ENCODE assay signal across 11 mouse cellular contexts in the genomic region with DNA sequence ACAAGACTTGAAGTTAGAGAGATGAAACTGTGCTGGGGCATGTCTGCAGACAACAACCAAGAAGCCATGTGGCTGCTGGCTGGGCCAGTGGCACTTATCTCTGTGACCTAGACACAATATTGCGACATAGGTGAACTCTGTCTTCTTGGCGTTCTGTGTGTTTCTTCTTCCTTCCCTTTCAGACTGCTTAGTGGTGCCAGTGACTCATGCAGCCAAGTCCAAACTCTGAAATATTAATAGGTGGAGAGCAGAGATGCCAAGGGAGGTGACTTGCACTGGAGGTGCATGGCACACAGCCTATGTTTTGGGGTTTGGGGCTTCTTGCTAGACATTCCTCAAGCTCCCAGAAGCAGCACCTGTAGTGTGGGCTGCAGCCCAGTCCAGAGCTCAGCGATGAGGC. TPM values are rescaled to one million over a fixed set of nuclear protein-coding genes. Genes with fewer than 3 reads are reported as not detected.
DNase-seq lines count a peak whose midpoint lies in the region; ATAC-seq and TF ChIP-seq lines count a peak whose summit lies in the region.
"Had no signal": no experiment of that assay in that cellular context is flagged by ENCODE, and none has a peak within 500 bp of the region (broad histone marks: within the 10 kb centered on the region; RNA-seq: fewer than 3 reads in every experiment).

No protein-coding gene starts in this region.

- peaks cover 22% of the 10 kb centered on the region for H3K4me1 ChIP-seq in heart, embryonic 11.5 days (ENCODE audit: control insufficient read depth, insufficient read depth, low read length)
- H3K4me1 ChIP-seq in stomach, postnatal 0 days (replicated peaks; ENCODE audit: control insufficient read depth, insufficient read depth) = peaks cover 8% of the 10 kb centered on the region
- H3K4me1 ChIP-seq in midbrain, embryonic 11.5 days (ENCODE audit: control insufficient read depth, insufficient read depth, low read length) = peaks cover 19% of the 10 kb centered on the region

- no peak overlapping the region for H3K27ac ChIP-seq in heart, embryonic 11.5 days (ENCODE audit: low read depth, low read length)
- peak overlapping the region; percentile 56 for H3K27ac ChIP-seq in stomach, postnatal 0 days (replicated peaks)
- no peak overlapping the region for H3K27ac ChIP-seq in midbrain, embryonic 11.5 days (ENCODE audit: low read depth, low read length)
- H3K27ac ChIP-seq: kidney, embryonic 15.5 days had no signal

- H3K4me2 ChIP-seq in heart, embryonic 11.5 days = no peak overlapping the region
- no peak overlapping the region for H3K4me2 ChIP-seq in stomach, postnatal 0 days (replicated peaks; ENCODE audit: low read depth)
- no peak overlapping the region for H3K4me2 ChIP-seq in midbrain, embryonic 11.5 days
- H3K4me2 ChIP-seq: heart, embryonic 13.5 days; kidney, embryonic 15.5 days had no signal

- 65% methylated on average over 3 of the region's 3 CpGs for WGBS in heart, embryonic 11.5 days (ENCODE audit: insufficient replicate concordance)
- 64% methylated on average over 3 of the region's 3 CpGs for WGBS in stomach, postnatal 0 days
- 85% methylated on average over 3 of the region's 3 CpGs for WGBS in midbrain, embryonic 11.5 days

- peak; percentile 73 to 85 for DNase-seq in heart, adult 18-20 months
- DNase-seq in urinary bladder, postnatal 14 days (ENCODE audit: low spot score) = peak; percentile 64
- no peak for DNase-seq in urinary bladder, postnatal 4 days (ENCODE audit: low spot score in 2 of 2)
- peak; percentile 92 for DNase-seq in fibroblast of lung, adult 2 months (ENCODE audit: low read depth)
- DNase-seq in stomach, postnatal 0 days (ENCODE audit: low spot score) = no peak
- DNase-seq in midbrain, embryonic 11.5 days (ENCODE audit: low spot score, missing footprints) = no peak
- DNase-seq in kidney, postnatal 14 days = no peak
- DNase-seq: left cerebral cortex, postnatal 4 days had no signal

- H3K36me3 ChIP-seq in heart, embryonic 11.5 days (ENCODE audit: control insufficient read depth, insufficient read depth, low read length) = no peaks in the 10 kb centered on the region
- no peaks in the 10 kb centered on the region for H3K36me3 ChIP-seq in stomach, postnatal 0 days (ENCODE audit: control insufficient read depth, insufficient read depth, low read length)
- no peaks in the 10 kb centered on the region for H3K36me3 ChIP-seq in midbrain, embryonic 11.5 days (ENCODE audit: control insufficient read depth, insufficient read depth, low read length)
- H3K36me3 ChIP-seq: kidney, embryonic 15.5 days had no signal

- no peak overlapping the region for H3K4me3 ChIP-seq in heart, embryonic 11.5 days (ENCODE audit: low read depth, low read length)
- H3K4me3 ChIP-seq in stomach, postnatal 0 days (ENCODE audit: low read depth, low read length) = no peak overlapping the region
- H3K4me3 ChIP-seq in midbrain, embryonic 11.5 days (ENCODE audit: low read depth, low read length) = no peak overlapping the region
- H3K4me3 ChIP-seq: heart, embryonic 13.5 days; kidney, embryonic 15.5 days had no signal

- TF ChIP-seq CTCF in stomach, postnatal 0 days (IDR thresholded peaks at IDR 0.05; ENCODE audit: low read depth) = no peak

- H3K27me3 ChIP-seq in heart, embryonic 11.5 days (ENCODE audit: control insufficient read depth, insufficient read depth, low read length) = no peaks in the 10 kb centered on the region
- H3K27me3 ChIP-seq in stomach, postnatal 0 days (ENCODE audit: control insufficient read depth, insufficient read depth, low read length) = no peaks in the 10 kb centered on the region
- H3K27me3 ChIP-seq in midbrain, embryonic 11.5 days (ENCODE audit: control insufficient read depth, insufficient read depth, low read length) = peaks cover 3% of the 10 kb centered on the region; the same call in 1 of the 2 replicates
- H3K27me3 ChIP-seq: heart, embryonic 13.5 days; kidney, embryonic 15.5 days had no signal

- TF ChIP-seq EP300 in stomach, postnatal 0 days (optimal IDR thresholded peaks at IDR 0.05) = no peak

- ATAC-seq in heart, embryonic 11.5 days (replicated peaks; ENCODE audit: insufficient number of reproducible peaks, low FRiP score, low TSS enrichment) = no peak
- ATAC-seq in stomach, postnatal 0 days (ENCODE audit: low FRiP score, low TSS enrichment) = peak; percentile 58
- ATAC-seq in midbrain, embryonic 11.5 days (ENCODE audit: low FRiP score) = no peak

- no peaks in the 10 kb centered on the region for H3K9me3 ChIP-seq in heart, embryonic 11.5 days (replicated peaks; ENCODE audit: control insufficient read depth, low read length)
- no peaks in the 10 kb centered on the region for H3K9me3 ChIP-seq in stomach, postnatal 0 days (ENCODE audit: control insufficient read depth, low read length)
- H3K9me3 ChIP-seq in midbrain, embryonic 11.5 days (ENCODE audit: control insufficient read depth, low read length) = no peaks in the 10 kb centered on the region
- H3K9me3 ChIP-seq: heart, embryonic 13.5 days; kidney, embryonic 15.5 days had no signal

- no peak overlapping the region for H3K9ac ChIP-seq in heart, embryonic 11.5 days (ENCODE audit: low read depth, low read length)
- no peak overlapping the region for H3K9ac ChIP-seq in stomach, postnatal 0 days (ENCODE audit: low read length)
- no peak overlapping the region for H3K9ac ChIP-seq in midbrain, embryonic 11.5 days (ENCODE audit: low read length)
- H3K9ac ChIP-seq: heart, embryonic 13.5 days; kidney, embryonic 15.5 days had no signal

RNA-seq across cellular contexts. Expression of a gene that starts 7.2 kb away (rescaled TPM):
- 10 to 100 TPM; 91.3 to 97.2 TPM for total RNA-seq in heart, adult 18-20 months (2021)
- polyA plus RNA-seq in heart, embryonic 11.5 days (2014; fragmentation: Nextera tagmentation; extraction: Ambion mirVana) = 42.4 and 49.8 TPM in 2 replicates
- polyA plus RNA-seq in stomach, postnatal 0 days (2015; fragmentation: Nextera tagmentation; extraction: Ambion mirVana) = 26.0 and 29.9 TPM in 2 replicates
- polyA plus RNA-seq in midbrain, embryonic 11.5 days (2014; fragmentation: Nextera tagmentation; extraction: Ambion mirVana) = 22.0 and 23.2 TPM in 2 replicates

RNA-seq across cellular contexts. Expression of a gene that starts 42.8 kb away (rescaled TPM):
- not detected for total RNA-seq in heart, adult 18-20 months (2021)
- 0.39 and 0.56 TPM in 2 replicates for polyA plus RNA-seq in heart, embryonic 11.5 days (2014; fragmentation: Nextera tagmentation; extraction: Ambion mirVana)
- polyA plus RNA-seq in stomach, postnatal 0 days (2015; fragmentation: Nextera tagmentation; extraction: Ambion mirVana) = 8.7 and 10.6 TPM in 2 replicates
- polyA plus RNA-seq in midbrain, embryonic 11.5 days (2014; fragmentation: Nextera tagmentation; extraction: Ambion mirVana) = 0.10 TPM in 2 replicates
- total RNA-seq: left cerebral cortex, postnatal 4 days had no signal

Comparison
In these comparisons a context has a peak if more than half of its experiments do, and no peak if none do; other contexts are left out.
1. DNase-seq: peak in heart, adult 18-20 months (2 of 2), urinary bladder, postnatal 14 days (single experiment) and fibroblast of lung, adult 2 months (single experiment); none in urinary bladder, postnatal 4 days (0 of 2), stomach, postnatal 0 days (single experiment), midbrain, embryonic 11.5 days (single experiment) and kidney, postnatal 14 days (single experiment).